Mouse (Mus musculus) C2C12 (cell line): ENCODE data around the gene Faf1. TPM values are rescaled to one million over a fixed set of nuclear protein-coding genes. Genes with fewer than 3 reads are reported as not detected.

Source experiments
- H3K27me3 ChIP-seq: one replicate; pipeline ENCODE4 v1.6.1; 2011; ENCODE audit not compliant: control insufficient read depth, insufficient read depth, insufficient read length
- H3K36me3 ChIP-seq: one replicate; pipeline ENCODE4 v1.6.1; 2011; ENCODE audit not compliant: control insufficient read depth, insufficient read depth
- H3K4me3 ChIP-seq: one replicate; pipeline ENCODE4 v1.5.1; 2011; ENCODE audit warnings: mild to moderate bottlenecking, control low read depth; ENCODE audit not compliant: poor library complexity, insufficient read depth, severe bottlenecking
- H3K79me2 ChIP-seq: one replicate; pipeline ENCODE4 v1.6.1; 2011; ENCODE audit not compliant: control insufficient read depth, insufficient read depth
- H3K79me3 ChIP-seq: one replicate; pipeline ENCODE4 v1.6.1; 2011; ENCODE audit warnings: low read depth, control low read depth
- H3ac ChIP-seq: one replicate; pipeline ENCODE3; 2011; ENCODE audit warnings: low read depth; ENCODE audit not compliant: control insufficient read depth, insufficient read length
- CEBPB ChIP-seq: IDR thresholded peaks from one replicate; pipeline ENCODE4 v1.6.1; 2011; ENCODE audit warnings: low read depth, mild to moderate bottlenecking, control low read depth, moderate library complexity
- CTCF ChIP-seq: IDR thresholded peaks from one replicate; pipeline ENCODE4 v1.5.1; 2011; ENCODE audit not compliant: control insufficient read depth, insufficient read depth, insufficient read length
- FOSL1 ChIP-seq: IDR thresholded peaks from one replicate; pipeline ENCODE4 v1.8.0; 2011; ENCODE audit warnings: mild to moderate bottlenecking, low read length; ENCODE audit not compliant: poor library complexity, insufficient read depth, severe bottlenecking
- MAX ChIP-seq: IDR thresholded peaks from one replicate; pipeline ENCODE4 v1.6.1; 2011; ENCODE audit warnings: mild to moderate bottlenecking, control low read depth
- MYOD1 ChIP-seq: IDR thresholded peaks from one replicate; pipeline ENCODE4 v1.6.1; 2011; ENCODE audit warnings: low read depth; ENCODE audit not compliant: control insufficient read depth, insufficient read length
- MYOG ChIP-seq: IDR thresholded peaks from one replicate; pipeline ENCODE4 v1.6.1; 2011; ENCODE audit not compliant: control insufficient read depth, insufficient read length; ENCODE audit errors: extremely low read depth
- USF1 ChIP-seq: IDR thresholded peaks from one replicate; pipeline ENCODE4 v1.6.1; 2011; ENCODE audit warnings: low read depth, mild to moderate bottlenecking, control low read depth, moderate library complexity
- polyA plus RNA-seq: library from polyadenylated mRNA; unstranded; fragments of >200 nt; fragmentation: generic; extraction: Trizol; gene quantifications from one replicate; pipeline ENCODE4 v1.2.1, GENCODE M21; 2012; ENCODE audit warnings: missing spikeins

The Faf1 gene
- polyA plus RNA-seq, 1 experiment, result 21.4 TPM

GRCm38 (mm10) chr4:109666461-109667269, 9.7 kb upstream of the Faf1 start, which contains the start of gene Cdkn2c:
Gene Cdkn2c (minus strand): TSS chr4:109667189.
- H3ac ChIP-seq, result peak within 1 kb of the TSS; percentile 94
- peaks cover 4% of the 10 kb centered on the region for H3K36me3 ChIP-seq
- peak within 1 kb of the TSS; percentile 79 for H3K4me3 ChIP-seq
- H3K79me2 ChIP-seq, result peaks cover 42% of the 10 kb centered on the region
- no peaks in the 10 kb centered on the region for H3K27me3 ChIP-seq
- no peak for TF ChIP-seq MAX
- TF ChIP-seq CEBPB, result no peak
- TF ChIP-seq MYOD1, result no peak
- no peak for TF ChIP-seq FOSL1
- TF ChIP-seq USF1, result no peak
- no peak for TF ChIP-seq MYOG
- TF ChIP-seq CTCF, result no peak
- peaks cover 33% of the 10 kb centered on the region for H3K79me3 ChIP-seq

- Histone ChIP-seq H3K27me3 (no peaks in the 10 kb centered on the region), H3K36me3 (peaks cover under 1% of the 10 kb centered on the region), H3K79me3 (peaks cover 29% of the 10 kb centered on the region), H3K79me2 (peaks cover 36% of the 10 kb centered on the region), H3ac (peak overlapping the region; percentile 94), H3K4me3 (peak overlapping the region; percentile 79)
- no peak for TF ChIP-seq MYOG
- no peak for TF ChIP-seq USF1
- TF ChIP-seq CTCF, result no peak
- no peak for TF ChIP-seq MAX
- no peak for TF ChIP-seq FOSL1
- TF ChIP-seq CEBPB, result no peak
- TF ChIP-seq MYOD1, result no peak
Observed at GRCm38 (mm10) chr4:109667518-109667917, 8.9 kb upstream of the Faf1 start.

- no peaks in the 10 kb centered on the region for H3K36me3 ChIP-seq
- TF ChIP-seq MYOD1, result no peak
- no peak for TF ChIP-seq USF1
- no peak for TF ChIP-seq MAX
- no peak for TF ChIP-seq CEBPB
- no peak for TF ChIP-seq CTCF
- TF ChIP-seq FOSL1, result no peak
- TF ChIP-seq MYOG, result no peak
Observed at GRCm38 (mm10) chr4:109670213-109670612, 6.2 kb upstream of the Faf1 start.

GRCm38 (mm10) chr4:109671941-109672340, 4.4 kb upstream of the Faf1 start:
- Histone ChIP-seq H3K4me3 (no peak overlapping the region), H3K79me3 (peaks cover 1% of the 10 kb centered on the region), H3K36me3 (no peaks in the 10 kb centered on the region), H3K79me2 (peaks cover 3% of the 10 kb centered on the region), H3ac (no peak overlapping the region), H3K27me3 (no peaks in the 10 kb centered on the region)
- no peak for TF ChIP-seq CTCF
- no peak for TF ChIP-seq MAX
- TF ChIP-seq MYOG, result no peak
- TF ChIP-seq FOSL1, result no peak
- TF ChIP-seq USF1, result no peak
- TF ChIP-seq MYOD1, result no peak
- no peak for TF ChIP-seq CEBPB

More at GRCm38 (mm10) chr4:109670213-109670612, 6.2 kb upstream of the Faf1 start:
- Histone ChIP-seq H3K79me3 (peaks cover 9% of the 10 kb centered on the region), H3K4me3 (no peak overlapping the region), H3K79me2 (peaks cover 11% of the 10 kb centered on the region), H3K27me3 (no peaks in the 10 kb centered on the region), H3ac (no peak overlapping the region)

- TF ChIP-seq MAX (no peak), MYOD1 (no peak), USF1 (no peak), MYOG (no peak), FOSL1 (no peak), CTCF (no peak), CEBPB (no peak)
- no peak overlapping the region for H3ac ChIP-seq
Observed at GRCm38 (mm10) chr4:109674097-109674496, 2.3 kb upstream of the Faf1 start.

More at GRCm38 (mm10) chr4:109674097-109674496, 2.3 kb upstream of the Faf1 start:
- Histone ChIP-seq H3K79me2 (peaks cover 25% of the 10 kb centered on the region), H3K36me3 (no peaks in the 10 kb centered on the region), H3K27me3 (no peaks in the 10 kb centered on the region), H3K4me3 (no peak overlapping the region), H3K79me3 (peaks cover 19% of the 10 kb centered on the region)
